Mouse (Mus musculus) ES-E14 (cell line): ENCODE results near the gene Foxd1.

Experiments
- CHD2 ChIP-seq: IDR thresholded peaks from 2 replicates; pipeline ENCODE4 v1.6.1; 2014; ENCODE audit warnings: mild to moderate bottlenecking, low read depth, low read length, inconsistent platforms
- MAFK ChIP-seq: IDR thresholded peaks from 2 replicates; pipeline ENCODE4 v1.6.1; 2014; ENCODE audit warnings: mild to moderate bottlenecking, low read depth, low read length, inconsistent platforms; ENCODE audit not compliant: insufficient read depth
- ZC3H11A ChIP-seq: IDR thresholded peaks from 2 replicates; pipeline ENCODE4 v1.6.1; 2012; ENCODE audit warnings: low read depth, mild to moderate bottlenecking, inconsistent platforms, low read length, borderline replicate concordance

DNA sequence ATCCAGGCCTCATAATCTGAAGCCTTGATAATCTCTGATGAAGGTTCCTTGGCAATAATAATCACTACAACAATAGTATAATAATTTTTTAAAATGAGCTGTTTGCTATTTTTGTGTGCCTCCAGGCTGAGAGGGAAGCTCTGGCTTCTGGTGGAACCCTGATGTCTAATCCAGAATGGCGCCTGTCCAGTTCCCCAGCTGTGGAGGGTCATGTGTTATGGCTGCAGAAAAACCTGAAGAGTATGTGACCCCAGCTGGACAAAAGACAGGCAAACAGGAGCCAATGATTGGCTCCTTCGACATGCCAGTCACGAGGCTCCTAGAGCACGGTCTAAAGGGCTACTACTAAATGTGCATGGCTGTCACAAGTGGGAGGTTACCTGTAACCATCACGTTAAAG, 13.5 kb upstream of the Foxd1 start:
- TF ChIP-seq CHD2 (no peak), MAFK (no peak), ZC3H11A (no peak)
